Mouse (Mus musculus) hindbrain, embryonic 10.5 days (tissue): ENCODE results near the gene Olfr972. TPM values are rescaled to one million over a fixed set of nuclear protein-coding genes. Genes with fewer than 3 reads are reported as not detected.
"Not testable (repeated sequence)": the region's sequence is repeated elsewhere in the genome, so short reads cannot be mapped to it uniquely, and the experiment has no call there.

Experiments used
- DNase-seq: peaks from one replicate; pipeline ENCODE4 v3.0.0-alpha.2; 2017; ENCODE audit warnings: low spot score
- H3K27ac ChIP-seq: fragments of 300-500 bp; sonication (generic); 2 replicates; pipeline ENCODE4 v1.5.1; 2016; ENCODE audit warnings: mild to moderate bottlenecking, moderate library complexity
- H3K27me3 ChIP-seq: fragments of 300-500 bp; sonication (generic); 2 replicates; pipeline ENCODE4 v1.6.1; 2016; ENCODE audit warnings: mild to moderate bottlenecking; ENCODE audit not compliant: poor library complexity, insufficient read depth, severe bottlenecking
- H3K36me3 ChIP-seq: fragments of 300-500 bp; sonication (generic); 2 replicates; pipeline ENCODE4 v1.6.1; 2016; ENCODE audit warnings: mild to moderate bottlenecking, moderate library complexity
- H3K4me1 ChIP-seq: fragments of 300-500 bp; sonication (generic); replicated peaks from 2 replicates; pipeline ENCODE4 v1.6.1; 2016; ENCODE audit warnings: mild to moderate bottlenecking
- H3K4me3 ChIP-seq: fragments of 300-500 bp; sonication (generic); 2 replicates; pipeline ENCODE4 v1.5.1; 2016; ENCODE audit warnings: mild to moderate bottlenecking, moderate library complexity
- H3K9me3 ChIP-seq: fragments of 300-500 bp; sonication (generic); 2 replicates; pipeline ENCODE4 v1.6.1; 2016; ENCODE audit warnings: mild to moderate bottlenecking, moderate library complexity
- WGBS: fragments of 180-500 bp; shearing (Covaris S2); methylation state at CpG from one replicate; pipeline ENCODE4 v1.1.7; 2016; 5-methylcytosine and 5-hydroxymethylcytosine counted together
- polyA plus RNA-seq: library from polyadenylated mRNA; unstranded; fragments of >200 nt; fragmentation: Nextera tagmentation; extraction: Ambion mirVana; gene quantifications from 2 replicates; pipeline ENCODE4 v1.2.1, GENCODE M21; 2016

Gene Olfr972
- not detected in 2 replicates for polyA plus RNA-seq

DNA sequence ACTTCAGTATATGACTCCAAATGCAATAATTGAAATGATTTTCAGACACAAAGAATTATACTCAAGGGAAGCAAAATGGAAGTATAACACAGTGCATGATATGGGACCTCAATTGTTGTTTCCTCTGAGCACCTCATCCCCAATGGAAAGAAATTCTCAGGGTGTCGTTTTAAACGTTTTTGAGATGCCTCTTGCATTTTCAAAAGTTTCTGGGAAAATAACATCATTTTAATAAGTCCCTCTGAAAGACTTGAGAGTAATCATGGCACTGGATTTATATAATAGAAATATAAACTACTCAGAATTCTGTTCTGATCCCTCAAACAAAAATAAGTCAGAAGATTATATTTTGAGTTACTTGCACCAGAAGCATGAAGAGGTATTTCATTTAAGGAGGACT, at the start of gene Olfr972:
Olfr972 (plus strand) TSS at position 301 of the 400 bp plus-strand sequence.
- no peak within 1 kb of the TSS for H3K4me3 ChIP-seq
- 73% methylated on average over 2 of the region's 2 CpGs for WGBS
- H3K27ac ChIP-seq = no peak within 1 kb of the TSS
- H3K4me1 ChIP-seq = no peaks in the 10 kb centered on the region
- no peaks in the 10 kb centered on the region for H3K9me3 ChIP-seq
- H3K27me3 ChIP-seq = no peaks in the 10 kb centered on the region
- no peaks in the 10 kb centered on the region for H3K36me3 ChIP-seq
- no peak for DNase-seq

DNA sequence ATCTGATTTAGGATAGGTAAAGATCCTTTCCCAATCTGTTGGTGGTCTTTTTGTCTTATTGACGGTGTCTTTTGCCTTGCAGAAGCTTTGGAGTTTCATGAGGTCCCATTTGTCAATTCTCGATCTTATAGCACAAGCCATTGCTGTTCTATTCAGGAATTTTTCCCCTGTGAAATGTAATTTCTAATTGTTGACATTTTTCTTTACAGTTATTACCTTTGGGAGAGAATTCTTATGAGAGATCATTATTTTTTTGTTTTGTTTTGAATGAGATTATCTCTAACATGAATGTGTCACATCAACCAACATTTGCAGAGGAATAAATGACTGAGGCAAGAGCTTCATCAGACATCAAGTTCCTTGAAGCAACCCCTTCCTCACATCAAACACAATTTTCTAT, 29.6 kb upstream of the Olfr972 start, which contains the start of gene Olfr971:
Olfr971 (plus strand) TSS at position 301 of the 400 bp plus-strand sequence.
- not testable (repeated sequence) for H3K4me3 ChIP-seq, H3K27me3 ChIP-seq, H3K36me3 ChIP-seq, H3K9me3 ChIP-seq, H3K27ac ChIP-seq, H3K4me1 ChIP-seq, DNase-seq
- WGBS = 87% methylated on average over 2 of the region's 2 CpGs

DNA sequence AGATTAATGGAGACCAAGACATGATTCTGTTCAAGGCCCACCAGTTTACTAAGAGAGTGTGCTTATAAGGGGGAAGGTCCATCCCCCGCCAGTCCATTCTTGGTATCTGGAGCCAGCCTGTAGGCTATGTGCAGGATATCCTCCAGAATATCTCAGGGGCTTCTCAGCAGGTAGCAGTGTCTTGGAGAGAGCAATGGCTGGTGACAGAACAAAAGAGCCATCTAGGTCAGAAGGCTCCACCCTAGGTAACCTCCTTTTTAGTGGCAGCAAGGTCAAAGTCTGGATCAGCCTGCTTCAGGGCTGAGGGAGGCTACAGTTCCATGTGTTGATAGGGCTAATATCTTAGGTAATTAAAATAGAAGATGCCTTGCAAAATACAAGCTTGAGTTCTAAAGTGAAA, 5.8 kb downstream of the Olfr972 start:
- DNase-seq, H3K9me3 ChIP-seq, H3K4me3 ChIP-seq, H3K36me3 ChIP-seq, H3K27me3 ChIP-seq, H3K4me1 ChIP-seq, H3K27ac ChIP-seq: not testable (repeated sequence)
- 85% methylated on average over 1 of the region's 1 CpGs for WGBS

DNA sequence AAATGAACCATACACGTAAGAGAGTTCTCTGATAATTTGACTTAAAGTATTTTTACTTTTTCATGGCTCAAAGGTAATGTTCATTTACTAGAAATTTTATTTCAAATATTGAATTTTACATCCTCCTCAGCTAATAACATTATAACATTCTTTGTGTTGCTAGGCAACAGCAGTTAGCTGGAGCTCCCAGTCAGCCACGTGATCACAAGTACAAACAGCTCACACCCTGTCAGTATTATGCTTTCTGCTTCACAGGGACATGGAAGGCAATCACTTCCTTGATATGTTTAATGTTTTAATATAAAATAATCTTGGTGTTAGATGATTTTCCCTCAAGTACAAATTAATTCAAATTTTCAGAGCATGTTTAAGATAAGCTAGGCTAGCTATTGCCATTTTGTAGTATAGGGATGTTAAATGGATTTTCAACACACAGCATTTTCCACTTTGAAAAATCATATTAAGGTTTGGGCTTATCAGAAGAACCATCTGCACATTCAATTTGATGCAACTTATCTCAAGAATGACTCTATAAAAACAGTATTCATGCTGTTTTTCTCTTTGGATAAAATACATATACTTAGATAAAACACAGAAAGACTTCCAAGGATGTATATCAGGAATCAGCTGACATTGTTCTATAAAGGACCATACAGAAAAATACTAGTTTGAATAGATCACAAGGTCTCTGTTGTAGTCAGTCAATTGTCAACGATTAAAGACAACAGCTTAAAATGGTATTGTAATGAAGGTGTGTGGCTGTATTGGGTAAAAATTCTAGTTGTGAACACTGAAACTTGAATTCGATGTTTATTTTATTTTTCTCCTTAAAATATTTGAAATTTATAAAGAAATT, 11.5 kb downstream of the Olfr972 start:
- WGBS = no CpG with 5 or more reads among the region's 4 CpGs
- not testable (repeated sequence) for H3K27ac ChIP-seq, H3K9me3 ChIP-seq

DNA sequence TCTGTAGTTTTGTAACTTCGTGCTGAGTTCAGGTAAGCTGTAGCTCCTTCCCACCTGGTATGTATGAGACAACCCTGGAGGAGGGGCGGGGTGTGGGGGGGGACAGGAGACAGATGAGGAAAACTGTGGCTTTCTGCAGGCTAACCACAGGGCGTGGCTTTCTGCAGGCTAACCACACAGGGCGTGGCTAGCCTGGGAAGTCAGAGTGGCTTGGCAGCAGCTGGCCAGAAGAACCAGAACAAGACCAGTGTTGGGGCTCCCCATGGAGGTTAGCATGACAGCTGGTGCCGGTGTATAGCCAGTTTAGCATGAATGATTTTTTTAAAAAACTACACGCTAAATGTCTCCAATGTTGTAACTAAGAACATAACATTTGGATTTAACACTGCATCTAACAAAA, 38.9 kb downstream of the Olfr972 start:
- 83% methylated on average over 6 of the region's 6 CpGs for WGBS
- Histone ChIP-seq H3K4me3 (no peak overlapping the region), H3K4me1 (no peaks in the 10 kb centered on the region), H3K36me3 (no peaks in the 10 kb centered on the region), H3K27ac (no peak overlapping the region), H3K27me3 (no peaks in the 10 kb centered on the region), H3K9me3 (no peaks in the 10 kb centered on the region)
- no peak for DNase-seq

More for the DNA sequence above, 11.5 kb downstream of the Olfr972 start:
- not testable (repeated sequence) for H3K4me3 ChIP-seq, H3K36me3 ChIP-seq, DNase-seq, H3K27me3 ChIP-seq, H3K4me1 ChIP-seq

DNA sequence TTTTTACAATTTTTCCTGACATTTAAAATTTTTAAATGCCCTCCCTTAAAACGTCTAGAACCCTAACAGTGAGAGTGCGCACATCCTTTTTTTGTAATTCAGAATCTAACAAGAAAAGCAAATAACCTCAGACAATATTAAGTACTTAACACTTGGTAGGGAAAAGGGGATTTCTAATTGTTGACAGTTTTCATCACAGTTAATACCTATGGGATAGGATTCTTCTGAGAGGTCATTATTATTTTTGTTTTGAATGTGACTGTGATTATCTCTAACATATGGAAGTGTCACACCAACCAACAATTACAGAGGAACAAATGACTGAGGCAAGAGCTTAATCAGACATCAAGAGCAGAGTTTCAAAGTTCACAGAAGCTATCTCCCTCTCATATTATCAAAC, 40.8 kb downstream of the Olfr972 start, which contains the start of gene Olfr229:
Olfr229 (plus strand) TSS at position 301 of the 400 bp plus-strand sequence.
- WGBS = 79% methylated on average over 2 of the region's 2 CpGs
- H3K27ac ChIP-seq = no peak within 1 kb of the TSS
- DNase-seq = no peak

DNA sequence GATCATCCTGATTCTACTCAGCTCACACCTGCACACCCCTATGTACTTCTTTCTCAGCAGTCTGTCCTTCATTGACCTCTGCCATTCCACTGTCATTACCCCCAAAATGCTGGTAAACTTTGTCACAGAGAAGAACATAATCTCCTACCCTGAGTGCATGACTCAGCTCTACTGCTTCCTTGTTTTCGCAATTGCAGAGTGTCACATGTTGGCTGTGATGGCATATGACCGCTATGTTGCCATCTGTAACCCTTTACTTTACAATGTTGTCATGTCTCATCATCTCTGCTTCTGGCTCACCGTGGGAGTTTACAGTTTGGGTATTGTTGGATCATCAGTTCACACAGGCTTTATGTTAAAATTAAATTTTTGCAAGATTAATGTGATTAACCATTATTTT, 43.7 kb downstream of the Olfr972 start:
- WGBS = 91% methylated on average over 3 of the region's 3 CpGs
- no peak for DNase-seq
- Histone ChIP-seq H3K9me3 (no peaks in the 10 kb centered on the region), H3K27ac (no peak overlapping the region), H3K4me1 (no peaks in the 10 kb centered on the region), H3K4me3 (no peak overlapping the region), H3K27me3 (no peaks in the 10 kb centered on the region), H3K36me3 (no peaks in the 10 kb centered on the region)

More for the DNA sequence above, 40.8 kb downstream of the Olfr972 start, which contains the start of gene Olfr229:
- H3K27me3 ChIP-seq = no peaks in the 10 kb centered on the region
- H3K4me1 ChIP-seq = no peaks in the 10 kb centered on the region
- H3K9me3 ChIP-seq = no peaks in the 10 kb centered on the region
- no peaks in the 10 kb centered on the region for H3K36me3 ChIP-seq
- no peak within 1 kb of the TSS for H3K4me3 ChIP-seq

Other genes with a start within 250 kb of the Olfr972 start
- gene Olfr960, start 245.0 kb upstream of the Olfr972 start, polyA plus RNA-seq = not detected in 2 replicates
- not detected in 2 replicates for gene Olfr961, start 221.3 kb upstream of the Olfr972 start, polyA plus RNA-seq
- not detected in 2 replicates for gene Olfr963, start 199.2 kb upstream of the Olfr972 start, polyA plus RNA-seq
- gene Olfr149, start 159.3 kb upstream of the Olfr972 start, polyA plus RNA-seq = not detected in 2 replicates
- not detected in 2 replicates for gene Olfr965, start 155.1 kb upstream of the Olfr972 start, polyA plus RNA-seq
- not detected in 2 replicates for gene Olfr150, start 135.4 kb upstream of the Olfr972 start, polyA plus RNA-seq
- not detected in 2 replicates for gene Olfr967, start 120.2 kb upstream of the Olfr972 start, polyA plus RNA-seq
- gene Olfr968, start 83.2 kb upstream of the Olfr972 start, polyA plus RNA-seq = not detected in 2 replicates
- gene Olfr969, start 75.5 kb upstream of the Olfr972 start, polyA plus RNA-seq = not detected in 2 replicates
- gene Olfr970, start 57.6 kb upstream of the Olfr972 start, polyA plus RNA-seq = not detected in 2 replicates
- gene Olfr971, start 29.5 kb upstream of the Olfr972 start, polyA plus RNA-seq = not detected in 2 replicates
- gene Olfr229, start 40.9 kb downstream of the Olfr972 start, polyA plus RNA-seq = not detected in 2 replicates
- gene Olfr974, start 71.1 kb downstream of the Olfr972 start, polyA plus RNA-seq = not detected in 2 replicates
- not detected in 2 replicates for gene Olfr975, start 85.6 kb downstream of the Olfr972 start, polyA plus RNA-seq
- gene Olfr976, start 94.7 kb downstream of the Olfr972 start, polyA plus RNA-seq = not detected in 2 replicates
- not detected in 2 replicates for gene Olfr978, start 125.7 kb downstream of the Olfr972 start, polyA plus RNA-seq
- gene Olfr979, start 137.0 kb downstream of the Olfr972 start, polyA plus RNA-seq = not detected in 2 replicates
- not detected in 2 replicates for gene Olfr980, start 143.2 kb downstream of the Olfr972 start, polyA plus RNA-seq
- gene Olfr981, start 155.0 kb downstream of the Olfr972 start, polyA plus RNA-seq = not detected in 2 replicates
- gene Olfr982, start 207.4 kb downstream of the Olfr972 start, polyA plus RNA-seq = not detected in 2 replicates
- not detected in 2 replicates for gene Olfr983, start 227.2 kb downstream of the Olfr972 start, polyA plus RNA-seq
- gene Olfr984, start 247.8 kb downstream of the Olfr972 start, polyA plus RNA-seq = 0.04 TPM in 1 of 2 replicates, not detected in the other